Mouse (Mus musculus): Measurements from ENCODE around the gene Larp6. TPM values are rescaled to one million over a fixed set of nuclear protein-coding genes. Genes with fewer than 3 reads are reported as not detected.

Gene Larp6
- polyA plus RNA-seq, 1 experiment from 2014 or later: 1.8 TPM

DNA sequence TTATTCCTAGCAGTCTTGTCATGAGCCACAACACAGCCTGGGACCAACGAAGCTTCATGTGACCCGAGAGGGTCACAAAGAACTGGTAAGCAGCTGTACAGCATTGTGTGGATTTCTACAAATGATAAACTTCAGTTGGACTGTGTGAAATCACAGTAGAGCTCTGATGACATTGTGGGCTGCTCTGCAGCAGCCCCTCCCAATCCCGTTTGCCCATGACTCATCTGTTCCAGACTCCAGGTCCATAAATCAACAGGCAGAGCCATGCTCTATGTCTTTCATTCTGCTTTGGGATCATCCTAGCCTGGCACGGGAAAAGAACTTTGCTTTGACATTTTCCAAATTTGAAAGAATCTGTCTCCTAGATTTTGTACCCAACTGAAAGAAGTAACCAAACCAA is 20.2 kb upstream of the Larp6 start:
- Histone ChIP-seq H3K27ac (no peak overlapping the region), H3K9ac (no peak overlapping the region), H3K4me2 (replicated peaks) (no peak overlapping the region), H3K4me3 (replicated peaks) (no peak overlapping the region), H3K36me3 (no peaks in the 10 kb centered on the region), H3K4me1 (replicated peaks) (no peaks in the 10 kb centered on the region; the same call in 1 of the 2 replicates), H3K27me3 (replicated peaks) (no peaks in the 10 kb centered on the region), H3K9me3 (no peaks in the 10 kb centered on the region)
- ATAC-seq: no peak
- WGBS: 36% methylated on average over 4 of the region's 4 CpGs

- Histone ChIP-seq H3K36me3 (no peaks in the 10 kb centered on the region), H3K4me1 (replicated peaks) (no peaks in the 10 kb centered on the region; the same call in 1 of the 2 replicates), H3K4me2 (replicated peaks) (no peak overlapping the region), H3K27ac (no peak overlapping the region), H3K4me3 (replicated peaks) (no peak overlapping the region), H3K9ac (no peak overlapping the region), H3K27me3 (replicated peaks) (no peaks in the 10 kb centered on the region), H3K9me3 (no peaks in the 10 kb centered on the region)
- 59% methylated on average over 2 of the region's 2 CpGs for WGBS
- no peak for ATAC-seq
These were observed 18.8 kb upstream of the Larp6 start for GRCm38 (mm10) chr9:60693986-60694385.

- no peaks in the 10 kb centered on the region for H3K27me3 ChIP-seq (replicated peaks)
- WGBS: 63% methylated on average over 6 of the region's 6 CpGs
- no peak overlapping the region for H3K4me3 ChIP-seq (replicated peaks)
- no peak overlapping the region for H3K4me2 ChIP-seq (replicated peaks)
- H3K9ac ChIP-seq: no peak overlapping the region
- H3K9me3 ChIP-seq: no peaks in the 10 kb centered on the region
- no peaks in the 10 kb centered on the region; the same call in 1 of the 2 replicates for H3K4me1 ChIP-seq (replicated peaks)
- no peak overlapping the region for H3K27ac ChIP-seq
- no peak for ATAC-seq
- H3K36me3 ChIP-seq: no peaks in the 10 kb centered on the region
These were observed 16.4 kb upstream of the Larp6 start for GRCm38 (mm10) chr9:60696271-60696985.

DNA sequence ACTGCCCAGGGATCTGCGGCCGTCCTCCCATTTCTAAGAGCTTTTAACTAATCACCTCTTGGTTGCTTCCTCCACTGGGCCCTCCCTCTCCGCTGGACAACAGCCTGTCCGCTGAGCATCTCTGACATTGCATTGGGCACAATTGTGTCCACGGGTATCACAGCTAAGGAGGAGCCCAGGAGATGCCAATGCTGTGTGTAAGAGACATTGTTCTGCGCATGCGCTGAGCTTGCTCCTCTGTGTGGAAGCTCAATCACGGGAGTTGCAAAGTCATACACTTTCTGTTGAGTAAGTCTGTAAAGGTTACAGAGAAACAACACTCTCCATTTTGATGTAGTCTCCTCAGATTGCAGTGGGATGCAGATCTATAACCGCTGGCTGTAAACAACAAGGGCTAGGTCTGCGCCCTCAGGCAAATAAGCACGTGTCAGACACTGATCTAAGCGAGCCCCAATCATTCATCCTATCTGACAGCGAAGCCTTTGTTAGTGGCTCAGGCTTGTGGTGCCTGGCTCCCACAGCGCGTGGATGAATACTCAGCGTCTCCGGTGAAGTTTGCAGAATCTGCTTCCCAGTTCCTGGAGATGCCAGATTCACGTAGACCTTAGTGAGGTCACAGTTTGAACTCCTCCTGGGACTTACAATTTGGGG is 13.1 kb upstream of the Larp6 start:
- Histone ChIP-seq H3K4me2 (replicated peaks) (no peak overlapping the region), H3K4me1 (replicated peaks) (no peaks in the 10 kb centered on the region), H3K9me3 (no peaks in the 10 kb centered on the region), H3K36me3 (no peaks in the 10 kb centered on the region), H3K27me3 (replicated peaks) (no peaks in the 10 kb centered on the region), H3K27ac (no peak overlapping the region), H3K4me3 (replicated peaks) (no peak overlapping the region), H3K9ac (no peak overlapping the region)
- 63% methylated on average over 18 of the region's 18 CpGs for WGBS
- no peak for ATAC-seq

GRCm38 (mm10) chr9:60707594-60707993 is 5.2 kb upstream of the Larp6 start:
- Histone ChIP-seq H3K9me3 (no peaks in the 10 kb centered on the region), H3K27me3 (replicated peaks) (no peaks in the 10 kb centered on the region), H3K4me2 (replicated peaks) (no peak overlapping the region), H3K4me1 (replicated peaks) (0 out of 2 replicates have a peak, but pooled peaks cover 1% of the 10 kb centered on the region), H3K4me3 (replicated peaks) (no peak overlapping the region), H3K27ac (no peak overlapping the region), H3K36me3 (no peaks in the 10 kb centered on the region), H3K9ac (no peak overlapping the region)
- ATAC-seq: no peak
- 85% methylated on average over 2 of the region's 2 CpGs for WGBS

DNA sequence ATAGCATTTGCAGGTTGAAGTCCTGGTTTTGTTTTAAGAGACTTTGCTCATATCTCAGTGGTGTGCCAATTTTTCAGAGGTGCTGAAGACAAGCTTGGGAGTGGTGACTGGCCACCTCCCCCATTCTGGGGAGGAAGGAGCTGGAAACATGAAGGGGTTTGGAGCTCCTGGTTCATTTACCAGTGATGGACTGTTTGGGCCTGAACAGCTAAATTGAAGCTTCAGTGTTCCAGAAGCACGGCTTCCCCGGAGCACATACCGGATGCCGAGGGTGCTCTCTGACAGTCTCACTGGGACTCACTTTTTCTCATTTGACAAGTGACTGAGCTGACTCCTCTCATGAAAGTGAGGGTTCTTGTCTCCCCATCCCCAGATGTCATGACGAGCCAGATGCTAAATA is 4.2 kb upstream of the Larp6 start:
- Histone ChIP-seq H3K4me3 (replicated peaks) (no peak overlapping the region), H3K4me1 (replicated peaks) (0 out of 2 replicates have a peak, but pooled peaks cover 7% of the 10 kb centered on the region), H3K36me3 (no peaks in the 10 kb centered on the region), H3K4me2 (replicated peaks) (no peak overlapping the region), H3K9me3 (no peaks in the 10 kb centered on the region), H3K27me3 (replicated peaks) (no peaks in the 10 kb centered on the region), H3K9ac (no peak overlapping the region), H3K27ac (no peak overlapping the region)
- 82% methylated on average over 5 of the region's 5 CpGs for WGBS
- ATAC-seq: no peak

DNA sequence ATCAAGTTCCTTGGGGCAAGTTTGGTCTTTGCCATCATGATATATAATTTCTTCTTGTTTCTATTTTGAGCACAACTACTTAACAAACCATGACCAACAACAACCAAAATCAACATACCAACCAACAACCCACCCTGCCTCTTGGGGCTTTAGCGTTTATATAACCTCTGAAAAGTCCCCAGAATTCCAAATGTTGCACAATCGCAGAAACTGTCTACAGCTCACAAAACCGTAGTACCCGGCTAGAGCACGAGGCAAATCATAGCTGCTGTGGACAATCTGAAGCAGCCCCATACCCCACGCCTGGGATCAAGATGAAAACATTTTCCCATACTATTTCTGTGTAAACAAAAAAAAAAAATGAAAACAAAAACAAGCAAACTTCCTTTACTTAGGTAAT is 3.1 kb upstream of the Larp6 start:
- 82% methylated on average over 6 of the region's 6 CpGs for WGBS

GRCm38 (mm10) chr9:60712011-60712410 is 778 bp upstream of the Larp6 start:
- no peaks in the 10 kb centered on the region for H3K36me3 ChIP-seq
- H3K27me3 ChIP-seq (replicated peaks): 0 out of 2 replicates have a peak, but pooled peaks cover 2% of the 10 kb centered on the region
- no peak for ATAC-seq
- no peak overlapping the region for H3K4me3 ChIP-seq (replicated peaks)
- H3K9me3 ChIP-seq: no peaks in the 10 kb centered on the region
- H3K4me2 ChIP-seq (replicated peaks): no peak overlapping the region
- H3K27ac ChIP-seq: no peak overlapping the region
- 86% methylated on average over 5 of the region's 5 CpGs for WGBS
- H3K4me1 ChIP-seq (replicated peaks): 0 out of 2 replicates have a peak, but pooled peaks cover 11% of the 10 kb centered on the region
- H3K9ac ChIP-seq: no peak overlapping the region

More for the DNA sequence above, 3.1 kb upstream of the Larp6 start:
- Histone ChIP-seq H3K4me3 (replicated peaks) (no peak overlapping the region), H3K9me3 (no peaks in the 10 kb centered on the region), H3K4me2 (replicated peaks) (no peak overlapping the region), H3K27me3 (replicated peaks) (0 out of 2 replicates have a peak, but pooled peaks cover 2% of the 10 kb centered on the region), H3K36me3 (no peaks in the 10 kb centered on the region), H3K9ac (no peak overlapping the region), H3K4me1 (replicated peaks) (0 out of 2 replicates have a peak, but pooled peaks cover 11% of the 10 kb centered on the region), H3K27ac (no peak overlapping the region)
- ATAC-seq: no peak

GRCm38 (mm10) chr9:60713616-60714015 is 827 bp downstream of the Larp6 start:
- no peaks in the 10 kb centered on the region for H3K36me3 ChIP-seq
- H3K27me3 ChIP-seq (replicated peaks): 0 out of 2 replicates have a peak, but pooled peaks cover 2% of the 10 kb centered on the region
- no peaks in the 10 kb centered on the region for H3K9me3 ChIP-seq
- 46% methylated on average over 4 of the region's 4 CpGs for WGBS
- peak overlapping the region; percentile 57 for H3K4me3 ChIP-seq (replicated peaks)
- no peak for ATAC-seq
- H3K4me1 ChIP-seq (replicated peaks): 0 out of 2 replicates have a peak, but pooled peaks cover 11% of the 10 kb centered on the region
- H3K27ac ChIP-seq: no peak overlapping the region
- peak overlapping the region; percentile 96 for H3K4me2 ChIP-seq (replicated peaks)
- no peak overlapping the region for H3K9ac ChIP-seq

DNA sequence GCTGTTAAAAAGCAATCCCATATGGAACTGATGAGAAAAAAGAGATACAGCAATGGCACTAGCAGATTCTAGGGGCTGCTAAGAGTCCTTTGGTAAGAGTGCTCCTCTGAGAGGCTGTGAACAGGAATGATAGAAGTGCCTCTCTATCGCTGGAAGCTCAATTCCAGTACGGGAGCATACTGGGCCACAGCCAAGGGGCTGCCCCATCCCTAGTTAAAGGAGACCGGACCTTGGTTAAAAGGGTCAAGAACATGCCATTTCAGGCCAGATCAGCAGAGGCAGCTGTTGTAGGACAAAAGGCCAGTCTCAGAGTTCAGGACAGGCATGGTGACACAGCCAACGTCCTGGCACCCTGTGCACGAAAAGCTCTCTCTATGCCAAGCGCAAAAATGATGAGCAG is 1.4 kb downstream of the Larp6 start:
- 0 out of 2 replicates have a peak, but pooled peaks cover 2% of the 10 kb centered on the region for H3K27me3 ChIP-seq (replicated peaks)
- H3K36me3 ChIP-seq: no peaks in the 10 kb centered on the region
- no peak overlapping the region for H3K4me3 ChIP-seq (replicated peaks)
- no peak overlapping the region for H3K9ac ChIP-seq
- H3K27ac ChIP-seq: no peak overlapping the region
- 78% methylated on average over 6 of the region's 6 CpGs for WGBS
- H3K4me1 ChIP-seq (replicated peaks): 0 out of 2 replicates have a peak, but pooled peaks cover 11% of the 10 kb centered on the region
- H3K9me3 ChIP-seq: no peaks in the 10 kb centered on the region
- H3K4me2 ChIP-seq (replicated peaks): no peak overlapping the region
- ATAC-seq: no peak

GRCm38 (mm10) chr9:60715271-60715670 is 2.5 kb downstream of the Larp6 start:
- H3K4me1 ChIP-seq (replicated peaks): 0 out of 2 replicates have a peak, but pooled peaks cover 11% of the 10 kb centered on the region
- WGBS: 89% methylated on average over 4 of the region's 4 CpGs
- H3K27me3 ChIP-seq (replicated peaks): 0 out of 2 replicates have a peak, but pooled peaks cover 2% of the 10 kb centered on the region
- no peak overlapping the region for H3K9ac ChIP-seq
- H3K4me2 ChIP-seq (replicated peaks): no peak overlapping the region
- H3K9me3 ChIP-seq: no peaks in the 10 kb centered on the region
- H3K4me3 ChIP-seq (replicated peaks): no peak overlapping the region
- no peaks in the 10 kb centered on the region for H3K36me3 ChIP-seq
- no peak overlapping the region for H3K27ac ChIP-seq
- no peak for ATAC-seq

- Histone ChIP-seq H3K27me3 (replicated peaks) (0 out of 2 replicates have a peak, but pooled peaks cover 2% of the 10 kb centered on the region), H3K9me3 (no peaks in the 10 kb centered on the region), H3K27ac (no peak overlapping the region), H3K9ac (no peak overlapping the region), H3K4me3 (replicated peaks) (no peak overlapping the region), H3K4me2 (replicated peaks) (no peak overlapping the region), H3K36me3 (no peaks in the 10 kb centered on the region), H3K4me1 (replicated peaks) (0 out of 2 replicates have a peak, but pooled peaks cover 11% of the 10 kb centered on the region)
- no peak for ATAC-seq
- WGBS: 50% methylated on average over 5 of the region's 5 CpGs
These were observed 3.0 kb downstream of the Larp6 start for GRCm38 (mm10) chr9:60715828-60716227.
